Mouse (Mus musculus): ENCODE data around the gene Thap12. TPM values are rescaled to one million over a fixed set of nuclear protein-coding genes. Genes with fewer than 3 reads are reported as not detected.
A peak's percentile ranks its signal among the peaks of the same experiment; 100 is the strongest.

Thap12 gene
- total RNA-seq, 2 experiments from 2014 or later: 75.0 to 79.8 TPM

- no peak for DNase-seq
These were observed 4.9 kb upstream of the Thap12 start for GRCm38 (mm10) chr7:98698041-98698440.

GRCm38 (mm10) chr7:98698590-98698989, 4.3 kb upstream of the Thap12 start:
- no peak for DNase-seq

GRCm38 (mm10) chr7:98701771-98702170, 1.1 kb upstream of the Thap12 start:
- DNase-seq: no peak

- peak; percentile 49 for DNase-seq
These were observed 520 bp downstream of the Thap12 start for GRCm38 (mm10) chr7:98703365-98703881.

GRCm38 (mm10) chr7:98704276-98704675, 1.4 kb downstream of the Thap12 start:
- no peak for DNase-seq

- no peak for DNase-seq
These were observed 10.8 kb downstream of the Thap12 start for GRCm38 (mm10) chr7:98713661-98714060.

GRCm38 (mm10) chr7:98717438-98717837, 14.5 kb downstream of the Thap12 start:
- DNase-seq: no peak

- no peak for DNase-seq
These were observed 16.9 kb downstream of the Thap12 start for GRCm38 (mm10) chr7:98719761-98720160.

- no peak for DNase-seq
These were observed 17.8 kb downstream of the Thap12 start for GRCm38 (mm10) chr7:98720731-98721130.

- no peak for DNase-seq
These were observed 18.3 kb downstream of the Thap12 start for GRCm38 (mm10) chr7:98721172-98721571.

- no peak for DNase-seq
These were observed 18.7 kb downstream of the Thap12 start for GRCm38 (mm10) chr7:98721623-98722022.

- no peak for DNase-seq
These were observed 22.8 kb downstream of the Thap12 start for GRCm38 (mm10) chr7:98725686-98726195.

- no peak for DNase-seq
These were observed 25.1 kb downstream of the Thap12 start for GRCm38 (mm10) chr7:98727986-98728385.

GRCm38 (mm10) chr7:98728499-98728898, 25.6 kb downstream of the Thap12 start:
- DNase-seq: no peak

GRCm38 (mm10) chr7:98729661-98730271, 26.9 kb downstream of the Thap12 start:
- DNase-seq: no peak

- no peak for DNase-seq
These were observed 31.1 kb downstream of the Thap12 start for GRCm38 (mm10) chr7:98733958-98734357.

- peak; percentile 76 for DNase-seq
These were observed 32.0 kb downstream of the Thap12 start for GRCm38 (mm10) chr7:98734876-98735275.

- DNase-seq: no peak
These were observed 34.1 kb downstream of the Thap12 start for GRCm38 (mm10) chr7:98736780-98737550.

- DNase-seq: no peak
These were observed 37.5 kb downstream of the Thap12 start for GRCm38 (mm10) chr7:98740363-98740762.

GRCm38 (mm10) chr7:98743312-98743711, 40.4 kb downstream of the Thap12 start:
- peak; percentile 79 for DNase-seq

GRCm38 (mm10) chr7:98750404-98750803, 47.5 kb downstream of the Thap12 start:
- peak; percentile 78 for DNase-seq

- DNase-seq: peak; percentile 75
These were observed 49.8 kb downstream of the Thap12 start for GRCm38 (mm10) chr7:98752680-98753079.

- DNase-seq: no peak
These were observed 53.1 kb downstream of the Thap12 start for GRCm38 (mm10) chr7:98756050-98756449.

GRCm38 (mm10) chr7:98756556-98756955, 53.7 kb downstream of the Thap12 start:
- peak; percentile 22 for DNase-seq
